Mouse (Mus musculus): ENCODE data around the gene 2410137M14Rik.

2410137M14Rik gene

DNA sequence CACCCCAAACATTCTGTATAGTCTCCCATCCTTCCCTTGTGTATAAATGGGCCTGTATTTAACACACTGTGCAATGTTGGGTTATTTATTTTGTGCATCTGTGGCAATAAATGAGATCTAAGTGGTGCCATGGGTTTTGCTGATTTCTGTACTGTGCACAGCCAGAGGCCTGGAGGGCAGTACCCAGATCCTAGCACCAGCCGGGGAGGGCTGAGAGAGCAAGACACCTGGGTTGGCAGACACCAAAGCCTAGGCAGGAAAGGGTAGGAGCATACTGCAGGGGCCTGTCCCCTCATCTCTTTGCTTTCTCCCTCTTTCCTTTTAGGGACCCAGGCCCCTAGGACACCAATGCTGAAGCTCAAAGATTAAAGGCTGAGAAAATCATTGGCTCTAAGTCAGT, 32.8 kb downstream of the 2410137M14Rik start:
- DNase-seq (ENCODE audit: low spot score in 2 of 2), result no peak

DNA sequence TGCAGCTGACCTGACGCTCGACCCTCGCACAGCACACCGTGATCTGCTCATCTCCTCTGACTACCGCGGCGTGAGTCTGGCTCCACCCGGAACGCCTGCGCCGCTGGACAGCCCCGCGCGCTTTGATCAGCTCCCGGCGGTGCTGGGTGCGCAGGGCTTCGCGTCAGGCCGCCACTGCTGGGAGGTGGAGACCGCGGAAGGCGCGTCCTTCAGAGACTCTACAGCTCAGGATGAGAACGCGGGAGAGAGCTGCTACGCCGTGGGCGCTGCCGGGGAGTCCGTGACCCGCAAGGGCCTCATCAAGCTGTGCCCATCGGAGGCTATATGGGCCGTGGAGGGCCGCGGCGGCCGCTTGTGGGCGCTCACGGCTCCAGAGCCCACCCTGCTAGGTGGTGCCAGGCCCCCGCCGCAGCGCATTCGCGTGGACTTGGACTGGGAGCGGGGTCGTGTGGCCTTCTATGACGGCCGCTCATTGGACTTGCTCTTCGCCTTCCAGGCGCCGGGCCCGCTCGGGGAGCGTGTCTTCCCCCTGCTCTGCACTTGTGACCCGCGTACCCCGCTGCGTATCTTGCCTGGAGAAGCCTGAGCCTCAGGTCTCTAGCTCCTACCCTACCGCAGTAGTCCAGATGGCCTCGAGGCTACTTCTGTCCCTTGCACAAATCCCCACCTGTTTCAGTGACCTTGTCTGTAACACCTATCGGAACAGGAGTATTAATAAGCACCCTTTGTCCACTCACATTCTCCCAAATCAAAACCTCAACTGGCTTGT, 33.8 kb downstream of the 2410137M14Rik start:
- peak; percentile 38 to 56 for DNase-seq (ENCODE audit: low spot score in 2 of 2)

DNA sequence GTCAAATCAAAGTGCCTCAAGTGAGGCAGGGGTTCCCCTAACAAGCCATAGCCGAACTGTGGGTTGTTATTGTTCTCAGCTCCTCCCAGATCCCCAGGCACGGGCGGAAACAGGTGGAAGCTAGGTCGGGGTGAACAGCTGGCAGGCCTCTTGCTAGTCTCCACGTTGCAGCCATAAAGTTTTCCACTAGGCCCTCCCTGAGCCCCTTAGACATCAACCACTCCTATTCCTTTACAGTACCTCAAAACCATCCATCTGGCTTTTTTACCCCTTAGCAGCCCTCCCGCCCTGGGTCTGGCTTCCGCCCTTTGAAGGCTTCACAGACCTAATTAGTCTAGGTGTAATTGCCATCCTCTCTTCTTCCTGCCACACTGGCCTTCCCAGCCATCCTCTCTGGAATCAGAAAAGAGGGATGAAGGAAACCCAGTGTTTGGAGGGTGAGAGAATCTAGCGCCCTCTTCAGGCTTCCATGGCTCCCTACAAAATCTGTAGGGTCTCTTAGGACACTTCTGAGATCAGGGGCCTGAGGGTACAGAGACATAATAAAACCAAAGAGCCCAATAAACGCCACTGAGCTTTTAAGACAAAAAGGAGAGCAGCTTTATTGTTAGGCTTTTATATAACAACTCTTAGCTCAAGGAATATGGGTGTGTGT, 36.8 kb downstream of the 2410137M14Rik start:
- DNase-seq (ENCODE audit: low spot score in 2 of 2), result no peak

DNA sequence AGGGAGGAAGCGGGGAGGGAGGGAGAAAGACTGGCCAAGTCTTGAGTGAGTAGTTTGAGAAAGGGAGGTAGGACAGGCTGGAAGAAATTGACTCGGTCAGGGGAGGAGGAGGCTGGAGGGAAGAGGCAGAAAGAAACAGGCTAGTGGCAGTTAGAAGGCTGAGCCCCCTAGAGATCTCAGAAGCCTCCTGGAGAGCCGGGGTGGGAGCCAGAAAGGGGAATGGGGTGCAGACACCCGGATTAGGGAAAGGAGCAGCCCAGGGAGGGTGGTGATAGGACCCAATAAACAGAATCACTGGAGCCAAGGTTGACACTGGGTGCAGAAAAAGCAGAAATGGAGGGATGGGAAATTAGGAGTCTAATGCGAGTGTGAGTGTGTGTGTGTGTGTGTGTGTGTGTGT, 37.3 kb downstream of the 2410137M14Rik start:
- DNase-seq (ENCODE audit: low spot score in 2 of 2), result no peak

DNA sequence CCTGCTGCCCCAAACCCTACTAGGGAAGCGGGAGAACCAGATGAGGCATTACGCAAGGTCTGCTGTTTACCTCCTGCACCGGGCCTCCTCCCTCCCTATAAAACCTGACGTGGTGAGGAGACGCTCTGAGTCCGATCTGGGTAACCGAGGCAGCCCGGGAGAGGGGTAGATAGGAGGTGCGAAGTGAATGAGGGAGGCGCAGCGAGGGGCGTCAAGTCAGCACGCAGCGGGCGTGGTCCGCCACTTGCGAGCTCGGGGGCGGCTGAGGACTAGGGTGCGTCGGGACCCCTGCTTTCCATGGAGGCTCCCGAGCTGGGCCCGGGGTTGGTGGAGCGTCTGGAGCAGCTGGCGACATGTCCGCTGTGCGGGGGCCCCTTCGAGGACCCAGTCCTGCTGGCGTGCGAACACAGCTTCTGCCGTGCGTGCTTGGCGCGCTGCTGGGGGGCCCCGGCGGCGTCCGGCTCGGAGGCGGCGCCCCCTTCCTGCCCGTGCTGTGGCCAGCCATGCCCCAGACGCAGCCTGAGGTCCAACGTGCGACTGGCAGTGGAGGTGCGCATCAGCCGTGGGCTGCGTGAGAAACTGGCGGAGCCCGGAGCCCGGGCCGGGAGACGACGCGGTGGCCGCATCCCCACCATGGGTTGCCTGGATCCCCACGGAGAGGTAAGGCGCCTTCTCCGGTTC, 38.1 kb downstream of the 2410137M14Rik start, which contains the start of gene Rnf39:
TSS of gene Rnf39 (plus strand) at position 128 of the 681 bp plus-strand sequence.
- DNase-seq (ENCODE audit: low spot score in 2 of 2), result no peak

DNA sequence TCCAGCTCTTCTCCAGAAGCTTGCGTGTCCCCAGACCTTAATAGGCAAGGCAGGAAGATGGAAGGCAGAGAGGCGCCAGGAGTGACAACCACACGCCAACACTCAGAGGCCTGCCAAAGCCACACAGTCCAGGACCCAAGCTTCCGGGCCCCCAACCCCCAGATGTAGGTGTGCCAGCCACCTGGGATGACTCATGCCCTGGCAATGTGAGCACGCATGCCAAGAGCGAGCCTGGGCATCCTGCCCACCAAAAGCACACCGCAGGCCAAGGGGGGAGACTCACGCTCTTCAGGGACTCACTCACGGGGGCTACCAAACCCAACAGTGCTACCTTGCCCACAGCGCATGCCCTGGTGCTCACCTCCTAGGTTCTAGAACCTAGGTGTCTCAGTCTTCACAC, 38.6 kb downstream of the 2410137M14Rik start:
- DNase-seq (ENCODE audit: low spot score in 2 of 2), result peak in 1 of 2 experiments; percentile 50

DNA sequence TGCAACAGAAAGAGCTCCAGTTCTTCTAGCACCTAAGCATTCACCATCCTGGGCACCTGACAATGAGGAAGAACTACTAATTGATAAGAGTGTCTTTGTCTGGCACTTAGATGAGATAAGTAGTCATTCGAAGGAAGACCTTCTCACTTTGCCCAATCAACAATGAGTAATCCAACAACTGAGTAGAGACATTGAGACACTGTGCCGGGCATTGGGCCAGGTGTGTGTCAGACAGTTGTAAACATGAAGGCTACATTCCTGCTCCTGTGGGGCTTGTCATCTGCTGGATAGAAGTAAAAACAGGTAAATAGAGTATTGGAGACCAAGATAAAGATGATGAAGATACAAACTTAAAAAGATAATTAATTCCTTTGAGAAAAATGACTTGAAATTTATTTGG, 43.0 kb downstream of the 2410137M14Rik start:
- no peak for DNase-seq (ENCODE audit: low spot score in 2 of 2)

DNA sequence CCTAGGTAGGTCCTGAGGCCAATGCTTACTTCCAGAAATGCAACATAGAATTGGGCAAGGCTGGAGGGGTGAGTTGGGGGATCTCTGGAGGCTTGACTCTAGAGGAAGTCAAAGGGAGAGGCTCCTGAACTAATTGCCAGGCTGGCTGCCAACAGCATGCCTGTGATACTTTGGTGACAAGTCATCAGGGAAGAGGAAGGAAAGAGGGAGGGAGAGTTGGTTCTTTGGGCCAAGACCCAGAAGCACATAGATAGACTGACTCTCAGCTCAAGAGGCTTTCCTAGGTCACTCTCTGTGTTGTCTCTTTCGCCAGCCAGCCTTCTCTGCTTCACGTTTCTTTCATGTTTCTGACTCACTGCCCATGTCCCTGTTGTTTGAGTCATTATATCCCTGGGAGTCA, 49.2 kb downstream of the 2410137M14Rik start:
- no peak for DNase-seq (ENCODE audit: low spot score in 2 of 2)

DNA sequence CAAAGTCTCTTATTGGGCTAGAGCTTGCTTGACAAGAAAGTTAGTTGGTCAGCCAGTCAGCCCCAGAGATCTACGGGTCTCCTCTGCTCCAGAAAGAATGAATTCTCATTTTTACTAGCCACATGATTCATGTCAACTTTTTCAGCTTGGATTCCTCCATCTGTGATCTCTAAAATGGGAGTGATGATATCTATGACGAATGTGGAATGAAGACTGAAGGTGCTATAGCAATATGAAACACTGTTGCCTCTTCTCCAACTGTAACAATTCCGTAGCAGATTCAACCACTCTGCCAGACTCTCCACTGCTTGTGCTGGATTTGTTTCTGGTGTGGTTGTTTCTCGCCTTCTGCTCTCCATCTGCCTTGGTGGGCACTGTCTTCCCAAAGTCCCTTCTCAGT, 49.9 kb downstream of the 2410137M14Rik start:
- no peak for DNase-seq (ENCODE audit: low spot score in 2 of 2)

DNA sequence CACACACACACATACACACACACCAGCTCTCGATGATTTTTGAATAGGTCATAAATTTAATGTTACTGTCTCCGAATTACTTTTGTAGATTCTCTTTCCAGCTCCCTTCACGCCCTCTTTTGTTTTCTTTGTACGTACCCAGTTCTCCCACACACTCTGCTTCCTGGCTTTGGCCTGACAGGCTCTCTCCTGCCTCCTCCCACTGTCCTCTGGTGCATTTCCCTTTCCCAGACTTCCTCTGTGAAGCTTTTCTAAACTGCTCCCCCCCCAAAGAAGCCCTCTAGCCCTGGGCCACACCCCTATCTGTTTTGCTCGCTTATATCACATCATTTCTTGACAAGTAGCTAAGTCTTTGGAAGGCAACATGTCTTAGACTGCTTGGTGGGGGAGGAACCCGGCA, 50.8 kb downstream of the 2410137M14Rik start:
- no peak for DNase-seq (ENCODE audit: low spot score in 2 of 2)

DNA sequence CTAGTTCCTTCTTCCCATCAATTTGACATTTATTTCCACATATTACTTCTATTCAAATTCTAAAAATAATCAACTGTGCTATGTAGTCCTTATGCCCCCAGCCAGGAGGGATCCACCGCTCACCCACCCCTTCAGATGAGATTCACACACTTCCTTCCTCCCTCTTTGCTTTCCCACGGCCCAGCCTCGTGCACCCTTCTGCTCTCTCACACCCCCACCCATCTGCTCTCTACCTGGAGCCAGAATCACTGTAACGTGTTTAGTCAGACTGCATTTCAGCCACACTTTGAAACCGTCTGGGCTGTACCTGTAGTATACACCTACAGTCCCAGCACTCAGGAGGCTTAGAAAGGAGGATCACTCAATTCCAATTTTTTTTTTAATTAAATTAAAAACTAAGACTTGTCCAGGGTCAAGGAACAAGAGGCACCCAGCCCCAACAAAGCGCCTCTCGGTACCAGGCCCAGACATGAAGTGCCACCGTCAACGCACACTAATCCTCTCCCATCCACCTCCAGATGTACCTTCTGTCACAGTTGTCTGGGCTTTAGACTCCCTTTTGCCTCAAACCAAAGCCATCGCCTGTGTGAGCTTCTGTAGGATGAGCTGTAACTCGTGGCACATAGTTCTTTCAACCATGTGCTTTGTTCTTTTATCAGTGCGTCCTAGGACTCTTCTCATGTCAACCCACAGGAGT, 51.7 kb downstream of the 2410137M14Rik start:
- DNase-seq (ENCODE audit: low spot score in 2 of 2), result no peak
